In genomic region chr2:35504417-35504776, GRCm38 (mm10) we compare ENCODE assay signal across 10 mouse cellular contexts. TPM values are rescaled to one million over a fixed set of nuclear protein-coding genes. Genes with fewer than 3 reads are reported as not detected.
DNase-seq lines count a peak whose midpoint lies in the region; ATAC-seq and TF ChIP-seq lines count a peak whose summit lies in the region.
"Had no signal": no experiment of that assay in that cellular context is flagged by ENCODE, and none has a peak within 500 bp of the region (broad histone marks: within the 10 kb centered on the region; RNA-seq: fewer than 3 reads in every experiment).

No protein-coding gene starts in this region.

- TF ChIP-seq CTCF in bone marrow, adult 2 months (IDR thresholded peaks at IDR 0.05; ENCODE audit: control insufficient read depth, insufficient read depth, low read length): no peak

- no peak for TF ChIP-seq POLR2A in bone marrow, adult 2 months (IDR thresholded peaks at IDR 0.05; ENCODE audit: borderline replicate concordance, control insufficient read depth, low read depth, low read length)

- no peaks in the 10 kb centered on the region for H3K9me3 ChIP-seq in kidney, embryonic 14.5 days (ENCODE audit: control insufficient read depth, low read length)
- H3K9me3 ChIP-seq in embryonic facial prominence, embryonic 11.5 days (replicated peaks; ENCODE audit: control insufficient read depth, low read length): no peaks in the 10 kb centered on the region
- peaks cover 3% of the 10 kb centered on the region; the same call in 1 of the 2 replicates for H3K9me3 ChIP-seq in liver, embryonic 13.5 days (replicated peaks)

- peaks cover 37% of the 10 kb centered on the region for H3K4me1 ChIP-seq in kidney, embryonic 14.5 days (ENCODE audit: control insufficient read depth, insufficient read depth, low read length)
- peaks cover 22% of the 10 kb centered on the region for H3K4me1 ChIP-seq in bone marrow, adult 2 months (ENCODE audit: control insufficient read depth, insufficient read depth, low read length)
- peaks cover 11% of the 10 kb centered on the region for H3K4me1 ChIP-seq in embryonic facial prominence, embryonic 11.5 days (ENCODE audit: control insufficient read depth, insufficient read depth, low read length)
- H3K4me1 ChIP-seq in liver, embryonic 13.5 days (replicated peaks): peaks cover 98% of the 10 kb centered on the region

- no peak overlapping the region for H3K9ac ChIP-seq in kidney, embryonic 14.5 days (ENCODE audit: low read depth, low read length)
- no peak overlapping the region for H3K9ac ChIP-seq in embryonic facial prominence, embryonic 11.5 days (replicated peaks; ENCODE audit: low read length)
- H3K9ac ChIP-seq in liver, embryonic 13.5 days: peak overlapping the region; percentile 59

- H3K4me3 ChIP-seq in kidney, embryonic 14.5 days (ENCODE audit: low read length): no peak overlapping the region
- H3K4me3 ChIP-seq in bone marrow, adult 2 months (replicated peaks; ENCODE audit: control insufficient read depth, low read depth, low read length): no peak overlapping the region
- no peak overlapping the region for H3K4me3 ChIP-seq in embryonic facial prominence, embryonic 11.5 days (ENCODE audit: low read depth, low read length)
- H3K4me3 ChIP-seq in liver, embryonic 13.5 days (replicated peaks): no peak overlapping the region

- H3K27me3 ChIP-seq in kidney, embryonic 14.5 days (ENCODE audit: control insufficient read depth, insufficient read depth, low read length): no peaks in the 10 kb centered on the region
- no peaks in the 10 kb centered on the region for H3K27me3 ChIP-seq in embryonic facial prominence, embryonic 11.5 days (ENCODE audit: control insufficient read depth, insufficient read depth, low read length)
- no peaks in the 10 kb centered on the region for H3K27me3 ChIP-seq in liver, embryonic 13.5 days

- no peak for ATAC-seq in kidney, embryonic 14.5 days (ENCODE audit: low FRiP score, low TSS enrichment)
- ATAC-seq in embryonic facial prominence, embryonic 11.5 days (replicated peaks; ENCODE audit: insufficient number of reproducible peaks, low FRiP score, low TSS enrichment, low read depth): no peak
- no peak for ATAC-seq in liver, embryonic 13.5 days (ENCODE audit: low read depth)

- H3K27ac ChIP-seq in kidney, embryonic 14.5 days (ENCODE audit: low read depth, low read length): peak overlapping the region; percentile 72; the same call in 1 of the 2 replicates
- H3K27ac ChIP-seq in bone marrow, adult 2 months (ENCODE audit: control insufficient read depth, insufficient read depth, low read depth, low read length, poor library complexity): peak overlapping the region; percentile 79
- H3K27ac ChIP-seq in embryonic facial prominence, embryonic 11.5 days (replicated peaks; ENCODE audit: low read depth, low read length): peak overlapping the region; percentile 56
- peak overlapping the region; percentile 94 for H3K27ac ChIP-seq in liver, embryonic 13.5 days

- H3K4me2 ChIP-seq in kidney, embryonic 14.5 days (replicated peaks; ENCODE audit: low read depth, low read length): no peak overlapping the region
- H3K4me2 ChIP-seq in embryonic facial prominence, embryonic 11.5 days (ENCODE audit: low read depth, low read length): no peak overlapping the region
- peak overlapping the region; percentile 49; the same call in 1 of the 2 replicates for H3K4me2 ChIP-seq in liver, embryonic 13.5 days

- H3K36me3 ChIP-seq in kidney, embryonic 14.5 days (ENCODE audit: control insufficient read depth, insufficient read depth, low read length): no peaks in the 10 kb centered on the region
- H3K36me3 ChIP-seq in embryonic facial prominence, embryonic 11.5 days (replicated peaks; ENCODE audit: control insufficient read depth, insufficient read depth, low read depth, low read length): no peaks in the 10 kb centered on the region
- peaks cover 4% of the 10 kb centered on the region; the same call in 1 of the 2 replicates for H3K36me3 ChIP-seq in liver, embryonic 13.5 days

- 64% methylated on average over 7 of the region's 7 CpGs for WGBS in kidney, embryonic 14.5 days
- WGBS in bone marrow, adult 2 months: 10% methylated on average over 7 of the region's 7 CpGs
- WGBS in embryonic facial prominence, embryonic 11.5 days: 56% methylated on average over 7 of the region's 7 CpGs
- 13% methylated on average over 7 of the region's 7 CpGs for WGBS in liver, embryonic 13.5 days (ENCODE audit: insufficient replicate concordance)

- no peak for DNase-seq in kidney, postnatal 36 days
- no peak for DNase-seq in embryonic facial prominence, embryonic 11.5 days (ENCODE audit: low spot score)
- no peak for DNase-seq in liver, embryonic 13.5 days
- no peak for DNase-seq in layer of hippocampus, postnatal 25 days (ENCODE audit: extremely low spot score in 1 of 2, low spot score in 1 of 2)
- no peak for DNase-seq in urinary bladder, adult 2 months (ENCODE audit: low spot score)
- DNase-seq: cerebellum, adult 11-12 months; kidney, adult 8-10 months; left cerebral cortex, postnatal 4 days had no signal

RNA-seq across cellular contexts. Expression of gene Ggta1, which starts 41.4 kb away (rescaled TPM):
- polyA plus RNA-seq in kidney, embryonic 14.5 days (2014; fragmentation: Nextera tagmentation; extraction: Ambion mirVana): 10.3 and 21.5 TPM in 2 replicates
- 7.3 and 16.2 TPM in 2 replicates for polyA plus RNA-seq in bone marrow, adult 2 months (2011; ENCODE audit: insufficient read depth, insufficient read length, low replicate concordance, missing spikeins)
- 7.5 and 7.9 TPM in 2 replicates for polyA plus RNA-seq in embryonic facial prominence, embryonic 11.5 days (2014; fragmentation: Nextera tagmentation; extraction: Ambion mirVana)
- polyA plus RNA-seq in liver, embryonic 13.5 days (2015; fragmentation: Nextera tagmentation; extraction: Ambion mirVana): 7.8 and 9.4 TPM in 2 replicates
- total RNA-seq in layer of hippocampus, postnatal 25 days (2021): 1 to 10 TPM; 2.0 to 3.9 TPM
- 16.5 and 17.1 TPM in 2 replicates for polyA plus RNA-seq in urinary bladder, adult 2 months (2012; rRNA removed)

RNA-seq across cellular contexts. Expression of gene Dab2ip, which starts 53.7 kb away (rescaled TPM):
- 36.0 and 42.4 TPM in 2 replicates for polyA plus RNA-seq in kidney, embryonic 14.5 days (2014; fragmentation: Nextera tagmentation; extraction: Ambion mirVana)
- 6.0 and 9.8 TPM in 2 replicates for polyA plus RNA-seq in bone marrow, adult 2 months (2011; ENCODE audit: insufficient read depth, insufficient read length, low replicate concordance, missing spikeins)
- 47.8 and 49.5 TPM in 2 replicates for polyA plus RNA-seq in embryonic facial prominence, embryonic 11.5 days (2014; fragmentation: Nextera tagmentation; extraction: Ambion mirVana)
- polyA plus RNA-seq in liver, embryonic 13.5 days (2015; fragmentation: Nextera tagmentation; extraction: Ambion mirVana): 5.2 and 6.7 TPM in 2 replicates
- 100 to 1,000 TPM; 103 to 118 TPM for total RNA-seq in layer of hippocampus, postnatal 25 days (2021)
- polyA plus RNA-seq in urinary bladder, adult 2 months (2012; rRNA removed): 65.2 and 77.8 TPM in 2 replicates
